Mouse (Mus musculus) ES-Bruce4 (cell line): ENCODE results near the gene Erich3.

Experiments
- EP300 ChIP-seq: IDR thresholded peaks from 2 replicates; pipeline ENCODE4 v1.6.1; 2011; ENCODE audit warnings: low read depth, low read length; ENCODE audit not compliant: insufficient read depth
- POLR2A ChIP-seq: IDR thresholded peaks from one replicate; pipeline ENCODE4 v1.8.1; 2011; ENCODE audit warnings: low read length; ENCODE audit not compliant: insufficient read depth

GRCm38 (mm10) chr3:154652581-154653420 is 10.9 kb upstream of the Erich3 start:
- TF ChIP-seq POLR2A (no peak), EP300 (no peak)
